Mouse (Mus musculus) T-helper 2 cell (primary cell): ENCODE measurements around the gene Krt76.

Experiments
- in situ Hi-C: fragments of 300-600 bp; cut with MboI, MseI; formaldehyde crosslinking; loops from one replicate; pipeline ENCODE4 v1.15.1; 2025; ENCODE audit warnings: high pct_unique_total_duplicates

Krt76 gene

DNA sequence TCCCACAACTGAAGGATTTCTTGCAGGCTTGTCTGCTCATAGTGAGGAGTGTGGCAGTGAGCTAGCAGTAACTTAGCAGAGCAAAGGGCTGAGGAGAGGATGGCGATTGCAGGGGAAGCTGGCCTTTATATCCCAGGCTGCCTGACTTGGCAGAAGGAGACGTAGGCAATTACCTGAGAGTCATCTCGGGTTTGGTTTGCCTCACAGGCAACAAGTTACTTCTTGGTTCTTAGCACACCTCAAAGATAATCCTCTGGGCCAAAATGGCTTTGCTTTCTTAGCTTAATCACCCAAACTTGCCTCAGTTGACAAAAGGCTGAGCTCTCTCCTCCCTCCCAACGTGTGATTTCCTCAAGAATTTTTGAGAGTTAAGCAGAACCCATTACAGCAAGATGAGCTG, at the start of gene Krt76:
Gene Krt76, minus strand, starts transcription at position 101 of the 400 bp plus-strand sequence.
- in situ Hi-C loops: no loop called here

DNA sequence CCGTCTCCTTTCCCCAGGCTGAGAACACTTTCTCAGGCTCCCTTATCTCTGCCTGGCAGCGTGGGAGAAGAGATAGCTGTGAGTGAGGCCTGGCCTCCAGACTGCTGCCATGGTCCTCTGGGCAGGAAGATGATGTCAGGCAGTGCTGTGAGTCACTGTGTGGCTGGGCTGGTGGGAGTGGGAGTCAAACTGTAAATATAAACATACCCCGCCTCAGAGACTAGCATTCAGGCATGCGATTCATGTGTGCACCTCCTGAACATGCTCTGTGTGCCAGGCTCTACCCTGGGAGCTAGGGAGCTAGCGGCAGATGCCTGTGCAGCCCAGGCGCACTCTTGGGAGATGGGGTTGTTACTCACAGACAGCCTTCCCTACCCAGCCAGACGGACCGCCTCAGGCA, 49.2 kb upstream of the Krt76 start:
- in situ Hi-C loops: no loop called here

DNA sequence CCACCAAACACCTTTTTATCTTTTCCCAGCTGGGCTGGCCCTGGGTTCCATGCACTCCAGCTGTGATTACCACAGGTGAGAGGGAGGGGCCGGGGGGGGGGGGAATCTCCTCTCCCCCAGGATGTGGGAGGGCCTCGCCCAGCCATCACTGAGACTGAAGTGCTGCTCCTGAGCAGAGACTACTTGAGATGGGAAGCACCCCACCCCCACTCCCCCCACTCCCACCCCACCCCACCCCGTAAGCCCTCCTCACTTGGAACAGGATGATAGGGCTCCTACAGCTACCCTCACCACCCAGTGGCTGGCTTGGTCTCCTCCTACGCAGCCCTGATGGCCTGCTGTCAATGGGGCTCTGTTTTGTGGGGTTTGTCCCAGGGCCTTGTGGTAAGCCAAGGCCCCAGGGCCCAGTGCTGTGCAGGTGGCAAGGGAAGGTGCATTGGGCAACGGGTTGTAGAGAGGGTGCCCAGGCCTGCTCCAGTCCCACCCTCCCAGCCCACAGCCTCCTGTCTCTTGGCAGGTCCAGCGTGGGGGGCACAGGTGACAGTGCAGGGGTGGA, 47.6 kb upstream of the Krt76 start, which contains the start of gene Krt79:
Gene Krt79, minus strand, starts transcription at position 51 of the 556 bp plus-strand sequence.
- in situ Hi-C loops: no loop called here

DNA sequence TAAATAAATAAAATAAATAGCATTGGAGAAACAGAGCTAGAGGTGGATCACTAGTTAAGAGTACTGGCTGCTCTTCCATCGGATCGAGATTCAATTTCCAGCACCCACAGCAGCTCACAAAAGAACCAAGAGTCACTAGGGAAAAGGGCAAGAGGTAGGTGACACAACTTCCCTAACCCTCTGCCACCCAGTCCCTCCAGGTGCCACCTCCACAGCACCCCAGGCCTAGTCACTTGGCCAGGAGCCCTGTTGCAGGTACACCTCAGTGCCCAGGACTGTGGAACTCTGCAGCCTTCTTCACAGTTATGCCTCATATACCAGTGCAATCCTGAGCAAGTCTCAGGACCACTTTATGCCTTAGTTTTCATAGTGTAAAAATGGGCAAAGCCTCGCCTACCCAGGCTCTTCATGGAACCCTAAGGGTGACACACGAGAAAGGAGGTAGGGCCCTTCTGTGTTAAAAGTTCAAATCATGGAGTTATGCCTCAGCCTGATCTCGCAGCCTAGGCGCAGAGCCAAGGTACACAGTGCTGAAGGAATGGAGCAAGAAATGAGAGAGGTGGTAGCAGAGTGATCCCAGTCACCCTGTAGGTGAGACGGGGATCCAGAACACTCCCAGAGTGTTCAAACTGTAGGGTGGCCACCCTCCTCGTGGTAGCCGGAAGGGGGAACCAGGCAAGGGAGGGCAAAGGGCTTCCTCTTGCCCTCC, 46.0 kb upstream of the Krt76 start:
- in situ Hi-C loops: no loop called here

DNA sequence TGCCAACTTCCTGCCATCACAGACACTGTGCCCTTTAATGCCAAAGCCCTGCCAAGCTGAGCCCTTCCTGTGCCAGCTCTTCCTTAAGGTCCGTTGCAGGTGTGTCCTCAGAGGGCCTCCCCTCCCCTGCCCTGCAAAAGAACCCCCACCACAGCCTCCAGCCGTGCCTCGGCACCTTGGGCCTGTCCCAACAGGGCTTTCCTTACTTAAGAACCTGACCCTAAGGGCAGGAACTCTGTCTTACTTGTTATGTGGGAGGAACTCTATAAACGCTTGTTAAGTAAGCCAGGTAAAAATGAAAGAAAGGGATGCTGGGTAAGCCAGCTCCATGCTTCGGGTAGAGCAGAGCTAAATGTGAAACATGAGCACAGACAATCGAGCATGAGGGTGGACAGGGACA, 40.3 kb upstream of the Krt76 start:
- in situ Hi-C loops: no loop called here

DNA sequence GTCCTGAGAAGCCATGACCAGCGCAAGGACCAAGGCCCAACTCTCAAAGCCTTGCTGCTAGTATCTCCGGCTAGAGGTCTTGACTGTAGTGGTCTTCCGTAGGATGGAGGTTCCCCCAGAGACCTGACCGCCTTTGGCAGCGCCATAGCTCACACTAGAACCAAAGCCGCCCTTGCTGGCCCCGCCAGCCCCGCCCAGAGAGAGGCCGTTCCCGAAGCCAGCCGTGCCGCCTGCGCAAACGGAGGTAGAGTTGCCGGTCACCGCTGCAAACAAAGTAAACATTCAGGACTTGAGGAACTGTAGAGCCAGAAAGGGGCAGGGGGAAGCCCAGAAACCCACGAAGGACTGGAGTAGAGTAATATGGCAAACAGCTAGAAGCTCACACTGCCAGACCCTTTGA, 36.9 kb upstream of the Krt76 start:
- in situ Hi-C loops: no loop called here

DNA sequence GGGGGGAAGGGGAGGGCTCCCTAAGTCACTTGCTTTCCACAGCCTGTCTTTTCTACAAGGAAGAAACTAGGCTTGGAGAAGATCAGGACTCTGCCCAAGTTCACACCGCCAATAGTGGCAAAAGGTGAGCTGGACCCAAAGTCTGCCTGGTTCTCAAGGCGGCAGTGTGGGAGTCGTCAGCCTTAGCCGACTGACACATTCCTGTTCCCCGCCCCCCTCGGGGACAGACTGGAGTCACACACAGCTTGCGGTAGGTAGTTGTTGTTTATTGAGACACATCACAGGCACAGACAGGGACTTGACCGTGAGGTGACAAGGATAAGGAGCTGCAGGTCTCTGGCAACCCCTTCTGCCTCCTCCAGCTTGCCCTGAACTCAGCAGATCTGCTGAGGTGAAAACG, 36.4 kb upstream of the Krt76 start:
- in situ Hi-C loops: no loop called here

DNA sequence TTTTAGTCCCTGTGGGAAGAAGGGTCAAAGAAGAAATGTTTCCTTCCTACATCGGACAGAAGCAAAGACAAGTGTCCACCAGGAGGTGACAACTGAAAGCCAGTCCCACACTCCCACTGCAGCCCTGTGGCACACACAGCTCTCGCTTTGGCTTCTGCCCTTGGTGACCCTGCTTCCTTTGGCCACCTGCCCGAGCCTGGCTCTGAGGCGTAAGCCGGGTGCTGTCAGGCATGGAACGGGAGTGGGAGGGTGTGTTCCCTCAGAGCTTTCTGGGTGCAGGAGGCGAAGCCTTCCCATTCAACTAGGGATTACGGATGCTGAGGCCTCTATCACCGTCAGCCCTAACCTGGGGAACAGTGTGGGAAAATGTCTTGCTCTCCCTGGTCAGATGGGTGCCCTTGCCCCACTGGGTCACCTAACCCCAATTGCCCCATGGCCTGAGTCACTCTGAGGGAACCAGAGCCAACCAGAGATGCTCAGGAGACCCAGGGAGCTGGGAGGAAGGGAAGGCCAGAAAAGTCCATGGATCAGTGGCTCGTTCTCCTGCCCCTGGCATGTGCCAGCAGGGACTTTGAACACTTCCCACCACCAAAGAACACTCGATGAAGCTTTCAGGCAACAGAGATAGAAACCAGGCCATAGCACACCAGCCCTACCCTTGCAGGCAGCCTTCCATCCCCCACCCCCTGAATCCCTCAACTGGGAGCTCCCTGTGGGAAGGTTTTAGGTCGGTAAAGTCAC, 34.8 kb upstream of the Krt76 start:
- in situ Hi-C loops: no loop called here

DNA sequence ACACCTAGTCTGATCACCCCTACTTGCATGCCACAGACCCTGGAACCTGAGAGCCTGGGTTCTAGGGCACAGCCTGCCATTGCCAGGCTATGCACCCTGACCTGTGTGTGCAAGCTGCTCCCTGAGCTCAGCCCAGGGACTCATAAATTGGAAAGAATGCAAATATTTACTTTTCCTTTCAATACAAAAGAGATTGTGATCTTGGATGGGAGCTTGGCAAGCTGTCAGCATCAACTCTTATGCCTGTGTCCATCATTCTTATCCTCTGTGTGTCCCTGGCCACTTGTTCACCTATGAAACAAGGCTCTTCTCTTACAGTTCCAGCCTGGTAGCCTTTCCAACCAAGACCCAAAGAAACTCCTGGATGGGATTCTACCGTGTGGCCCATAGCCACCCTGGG, 32.3 kb upstream of the Krt76 start:
- in situ Hi-C loops: no loop called here

DNA sequence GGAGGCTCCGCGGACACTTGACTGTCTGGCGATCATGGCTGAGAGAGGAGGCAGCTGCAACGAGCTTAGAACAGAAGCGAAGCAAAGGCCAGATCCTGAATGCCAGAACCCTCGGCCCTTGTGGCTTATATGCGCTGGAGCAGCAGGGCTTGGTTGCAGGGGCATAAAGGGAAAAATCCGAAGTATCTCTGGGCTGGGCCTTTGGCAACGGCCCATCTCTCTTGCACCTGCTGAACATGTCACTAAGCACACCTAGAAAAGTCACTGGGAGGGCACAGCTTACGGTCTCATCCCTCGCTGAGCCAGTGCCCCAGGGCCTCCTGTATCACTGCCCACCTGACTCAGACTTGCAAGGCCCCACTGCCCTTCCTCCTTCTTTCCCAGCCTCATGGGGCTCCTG, 31.9 kb upstream of the Krt76 start, which contains the start of gene Krt4:
Gene Krt4, minus strand, starts transcription at position 101 of the 400 bp plus-strand sequence.
- in situ Hi-C loops: no loop called here

DNA sequence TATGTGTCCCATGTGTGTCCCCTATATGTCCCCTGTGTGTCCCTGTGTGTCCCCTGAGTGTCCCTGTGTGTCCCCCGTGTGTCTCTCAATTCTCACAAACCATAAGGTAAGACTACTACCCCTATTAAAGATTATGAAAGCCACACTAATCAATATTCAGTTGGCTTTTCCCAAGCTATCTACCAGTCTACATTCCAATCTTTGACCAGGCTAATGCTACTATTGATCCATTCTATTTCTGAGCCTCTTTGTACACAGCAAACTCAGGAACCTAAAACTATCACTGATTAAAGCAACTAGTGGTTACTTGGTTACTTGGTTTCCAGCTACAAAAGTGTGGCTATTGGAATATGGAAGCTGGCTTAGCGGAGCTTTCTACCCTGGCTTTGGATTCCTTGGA, 29.6 kb upstream of the Krt76 start:
- in situ Hi-C loops: no loop called here

DNA sequence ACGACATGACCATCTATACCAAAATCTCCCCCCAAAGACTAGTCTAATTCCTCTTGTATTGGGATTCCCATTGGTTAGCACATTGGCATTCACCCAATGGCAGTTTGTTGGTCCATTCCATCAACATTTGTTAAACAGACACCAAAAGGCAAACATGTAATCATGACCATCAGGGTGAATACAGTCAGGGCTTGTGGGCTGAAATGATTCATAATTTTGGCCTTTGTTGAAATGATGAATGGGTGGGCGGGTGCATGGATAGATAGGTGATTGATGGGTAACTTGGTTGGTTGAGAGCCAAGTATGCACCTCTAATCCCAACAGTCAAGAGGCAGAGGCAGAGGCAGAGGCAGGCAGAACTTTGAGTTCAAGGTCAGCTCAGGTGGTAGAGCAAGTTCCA, 23.4 kb upstream of the Krt76 start:
- in situ Hi-C loops: loop anchor here (5.0 kb wide), 1 partner anchor 899 kb away; no protein-coding TSS in a partner anchor

DNA sequence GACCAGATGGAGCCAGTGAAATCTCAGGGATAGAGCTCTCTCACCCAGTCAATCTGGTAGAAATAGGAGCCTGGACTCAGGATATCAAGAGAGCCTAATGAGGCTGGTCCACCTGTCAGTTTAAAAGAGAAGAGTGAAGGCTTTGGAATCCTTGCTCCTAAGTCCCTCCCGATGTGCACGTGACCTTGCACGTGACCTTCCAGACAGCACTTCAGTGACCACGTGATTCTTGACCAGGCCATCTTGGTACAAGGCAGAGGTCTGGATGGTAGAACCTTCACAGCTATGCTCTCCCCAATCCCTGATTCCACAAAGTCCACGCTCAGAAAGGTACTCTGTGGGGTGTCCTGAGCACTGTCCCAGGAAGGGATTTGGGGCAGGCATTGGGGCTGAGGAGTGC, 12.1 kb upstream of the Krt76 start:
- in situ Hi-C loops: no loop called here

DNA sequence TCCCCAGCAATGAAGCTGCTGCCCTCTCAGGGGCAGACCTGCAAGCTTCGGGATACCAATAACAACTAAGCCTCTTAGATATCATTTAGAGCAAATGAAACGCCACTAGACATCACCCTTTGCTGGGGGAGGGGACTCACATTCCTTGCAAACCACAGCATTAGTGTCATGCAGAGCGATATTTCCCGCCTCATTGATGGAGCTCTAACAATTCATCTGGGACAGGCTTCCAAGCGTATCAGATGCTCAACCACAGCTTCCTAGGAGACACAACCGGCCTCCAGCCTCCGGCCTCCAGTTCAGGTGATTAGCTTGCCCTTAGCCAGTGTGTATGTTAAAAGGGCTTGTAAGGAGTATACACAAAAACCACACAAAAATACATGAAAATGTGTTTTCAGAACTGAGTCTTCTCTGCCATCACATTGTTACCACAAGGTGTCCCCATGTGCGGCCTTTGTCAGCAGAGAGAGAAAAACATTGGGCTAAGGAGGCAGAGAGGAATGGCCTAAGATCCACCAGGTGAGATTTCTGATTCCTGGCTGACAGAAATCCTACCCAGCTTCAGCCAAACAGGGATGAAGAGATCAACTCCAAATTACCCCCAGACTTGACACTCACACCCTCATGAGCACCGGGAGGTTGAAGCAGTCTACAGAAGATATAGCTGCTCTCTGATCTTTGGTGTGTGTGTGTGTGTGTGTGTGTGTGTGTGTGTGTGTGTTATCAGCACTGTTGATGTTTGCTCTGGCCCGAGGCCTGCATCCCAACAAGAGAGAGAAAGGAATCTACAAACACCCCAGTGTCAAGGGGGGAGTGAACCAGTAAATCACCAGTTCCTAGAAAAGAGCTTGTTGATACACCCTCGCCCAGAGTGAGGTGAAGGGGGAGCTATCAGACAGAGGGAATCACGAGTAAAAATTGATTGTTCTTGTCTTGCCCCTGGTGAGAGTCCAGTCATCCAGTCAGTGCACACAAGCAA, 9.7 kb upstream of the Krt76 start:
- in situ Hi-C loops: no loop called here

DNA sequence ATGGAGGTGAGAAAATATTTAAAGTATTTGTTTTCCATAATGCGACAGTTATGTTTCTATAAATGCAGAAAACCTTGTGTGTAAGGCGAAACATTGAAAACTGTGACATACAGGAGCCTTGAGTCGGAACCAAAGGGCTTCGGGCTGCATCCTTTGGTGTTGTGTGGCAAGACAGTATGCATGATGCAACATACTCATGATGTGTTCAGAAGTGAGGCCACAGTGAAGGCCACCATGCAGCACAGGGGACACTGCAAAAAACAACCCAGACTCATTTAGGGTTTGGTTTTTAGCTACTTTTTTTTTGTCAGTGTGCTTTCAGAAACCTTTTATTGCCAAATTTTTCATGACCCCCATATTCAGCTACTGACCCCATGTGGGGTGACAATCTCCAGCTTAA, 2.5 kb upstream of the Krt76 start:
- in situ Hi-C loops: no loop called here

DNA sequence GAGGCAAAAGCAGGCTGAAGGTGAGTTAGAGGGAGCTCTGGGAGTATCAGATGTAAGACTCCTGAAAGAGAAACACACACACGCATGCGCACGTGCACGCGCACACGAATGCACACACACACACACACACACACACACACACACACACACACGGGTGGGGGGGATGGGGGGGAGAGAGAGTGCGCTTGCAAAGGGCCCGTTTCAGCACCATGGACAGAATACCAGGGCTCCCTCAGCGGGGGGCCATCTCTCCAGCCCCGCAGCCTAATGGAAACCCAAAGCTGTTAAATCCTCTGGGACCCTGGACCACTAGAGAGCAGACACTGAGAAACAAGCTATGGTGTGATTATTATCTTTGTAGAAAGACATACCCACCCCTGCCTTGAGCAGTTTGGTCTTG, 12.9 kb downstream of the Krt76 start:
- in situ Hi-C loops: loop anchor here (10.0 kb wide), 1 partner anchor 185 kb away; no protein-coding TSS in a partner anchor

DNA sequence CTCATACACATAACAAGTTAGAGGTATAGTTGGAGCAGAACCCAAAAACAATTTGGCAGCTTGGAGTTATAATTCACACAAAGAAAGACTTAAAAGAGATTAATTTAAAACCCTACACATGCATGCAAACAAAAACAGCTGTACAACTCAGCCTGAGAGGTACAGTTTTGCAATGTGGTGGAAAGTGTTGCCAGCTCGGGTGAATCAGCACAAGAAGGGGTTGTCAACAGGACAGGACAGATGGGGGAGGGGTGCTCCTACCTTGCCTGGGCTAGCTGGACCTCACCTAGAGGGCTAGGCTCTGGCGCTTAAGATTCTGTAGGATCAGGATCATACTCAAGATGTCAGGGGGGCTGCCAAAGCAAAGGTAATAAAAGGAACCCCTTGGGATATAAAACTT, 14.7 kb downstream of the Krt76 start:
- in situ Hi-C loops: loop anchor here (10.0 kb wide), 1 partner anchor 187 kb away; no protein-coding TSS in a partner anchor

DNA sequence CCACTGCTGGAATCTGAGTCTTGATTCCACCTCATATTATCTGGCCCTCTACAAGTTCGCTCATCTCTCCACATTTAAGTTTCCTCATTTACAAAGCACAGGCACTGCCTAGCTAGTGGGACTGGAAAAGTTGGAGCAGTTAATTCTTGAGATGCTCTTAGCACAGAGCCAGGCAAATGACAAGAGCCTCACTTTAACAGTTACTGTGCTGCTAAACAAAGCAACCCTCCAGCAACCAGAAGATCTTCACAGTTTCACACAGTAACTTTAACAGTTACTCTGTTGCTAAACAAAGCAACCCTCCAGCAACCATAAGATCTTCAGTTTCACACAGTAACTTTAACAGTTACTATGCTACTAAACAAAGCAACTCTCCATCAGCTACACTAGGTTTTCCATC, 18.3 kb downstream of the Krt76 start:
- in situ Hi-C loops: loop anchor here (10.0 kb wide), 1 partner anchor 190 kb away; no protein-coding TSS in a partner anchor

DNA sequence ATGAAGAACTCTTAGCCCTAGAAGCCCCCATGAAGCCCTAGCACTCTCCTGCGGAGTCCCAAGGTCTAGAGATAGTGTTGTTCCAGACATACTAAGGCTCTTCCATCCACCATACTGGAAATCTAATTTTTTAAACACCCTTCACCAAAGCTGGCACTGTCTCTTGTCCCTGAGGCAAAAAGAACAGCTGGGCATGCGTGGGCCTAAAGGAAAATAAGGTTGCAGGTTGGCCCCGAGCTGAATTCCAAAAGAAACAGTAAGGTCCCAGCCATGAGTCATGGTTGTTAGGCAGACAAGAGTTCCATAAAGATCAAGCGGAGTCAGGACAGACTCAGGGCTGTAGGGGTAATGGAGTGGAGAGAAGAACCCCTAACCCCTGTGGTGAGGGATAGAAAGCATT, 19.5 kb downstream of the Krt76 start:
- in situ Hi-C loops: loop anchor here (10.0 kb wide), 1 partner anchor 192 kb away; no protein-coding TSS in a partner anchor

DNA sequence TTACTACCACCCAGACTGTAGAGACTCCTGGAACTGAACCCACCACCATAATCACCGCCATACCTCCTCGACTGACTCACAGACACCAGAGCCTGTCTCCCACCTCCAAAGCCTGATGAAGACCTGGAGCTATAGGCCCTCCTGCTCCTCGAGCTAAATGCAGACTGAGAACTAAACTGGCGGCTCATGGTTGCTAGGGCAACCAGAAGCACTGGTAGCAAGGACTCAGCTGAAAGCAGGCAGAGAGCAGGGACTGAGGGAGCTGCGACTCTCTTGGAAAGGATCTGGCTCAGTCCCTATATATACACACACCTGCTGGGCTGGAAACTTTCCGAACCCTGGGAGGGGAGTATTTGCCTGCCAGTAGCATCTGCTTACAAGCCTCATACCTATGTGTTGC, 23.3 kb downstream of the Krt76 start, which contains the start of gene Krt77:
Gene Krt77, minus strand, starts transcription at position 275 of the 400 bp plus-strand sequence.
- in situ Hi-C loops: no loop called here

DNA sequence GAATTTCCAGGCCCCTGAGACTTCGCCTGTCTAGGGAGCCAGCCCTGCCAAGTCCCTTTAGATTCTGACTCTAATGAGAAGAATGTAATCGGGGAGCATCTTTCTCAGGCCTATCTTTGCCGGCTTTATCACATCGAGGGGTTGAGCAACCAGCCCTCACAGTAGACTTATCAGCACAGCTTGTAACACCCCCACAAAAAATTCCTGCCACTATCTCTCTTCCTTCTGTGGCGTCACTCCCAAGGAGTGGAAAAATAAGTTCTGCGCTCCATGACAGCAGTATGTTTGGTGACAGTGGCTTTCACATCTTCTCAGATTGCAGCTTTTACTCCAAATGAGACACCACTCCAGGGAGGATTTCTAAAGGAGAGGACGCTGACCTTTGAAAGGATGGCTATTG, 26.0 kb downstream of the Krt76 start:
- in situ Hi-C loops: no loop called here
